Mouse (Mus musculus) ES-E14 (cell line): ENCODE measurements at regions not wholly inside any gene's neighbourhood (a gene's known extent, or its start where the extent isn't known, plus 50 kb on each side); places are given as distances from the start of the nearest gene placed in this dataset.

ENCODE experiments used
- CHD2 ChIP-seq: IDR thresholded peaks from 2 replicates; pipeline ENCODE4 v1.6.1; 2014; ENCODE audit warnings: mild to moderate bottlenecking, low read depth, low read length, inconsistent platforms
- MAFK ChIP-seq: IDR thresholded peaks from 2 replicates; pipeline ENCODE4 v1.6.1; 2014; ENCODE audit warnings: mild to moderate bottlenecking, low read depth, low read length, inconsistent platforms; ENCODE audit not compliant: insufficient read depth
- ZC3H11A ChIP-seq: IDR thresholded peaks from 2 replicates; pipeline ENCODE4 v1.6.1; 2012; ENCODE audit warnings: low read depth, mild to moderate bottlenecking, inconsistent platforms, low read length, borderline replicate concordance
- ZNF384 ChIP-seq: IDR thresholded peaks from 2 replicates; pipeline ENCODE4 v1.6.1; 2012; ENCODE audit warnings: low read depth, low read length, inconsistent platforms

DNA sequence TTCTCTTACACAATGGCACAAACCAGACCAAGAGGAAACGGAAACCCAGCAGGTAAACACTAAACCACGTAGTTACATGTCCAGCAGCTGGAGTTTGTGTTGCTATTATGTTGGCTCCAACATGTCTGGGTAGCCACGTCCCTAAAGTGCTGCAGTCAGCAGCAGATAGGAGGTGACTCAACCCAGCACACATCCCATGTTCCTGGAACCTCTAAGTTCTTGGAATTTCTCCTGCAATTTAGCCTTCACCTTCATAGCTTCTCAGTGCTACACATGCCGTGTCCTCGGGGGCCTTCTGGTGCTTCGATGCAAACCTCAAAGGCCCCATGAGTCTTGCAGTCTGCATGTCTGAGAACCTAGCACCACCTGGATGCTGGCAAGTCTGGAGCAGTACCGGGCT, 97.7 kb upstream of the Cul1 start:
- TF ChIP-seq CHD2, result no peak
- no peak for TF ChIP-seq ZC3H11A
- TF ChIP-seq MAFK, result no peak
- TF ChIP-seq ZNF384, result no peak
